Mouse (Mus musculus) embryonic facial prominence, embryonic 13.5 days (tissue): ENCODE results near the gene Rxfp2. TPM values are rescaled to one million over a fixed set of nuclear protein-coding genes. Genes with fewer than 3 reads are reported as not detected.

ENCODE experiments used
- ATAC-seq: fragments of 200-750 bp; cut with Nextera tagmentation; 2 replicates; pipeline ENCODE4 v1.8.0; 2017; ENCODE audit warnings: low read depth; ENCODE audit not compliant: insufficient number of reproducible peaks, insufficient read depth, low FRiP score, low TSS enrichment
- H3K27ac ChIP-seq: fragments of 300-500 bp; sonication (generic); 2 replicates; pipeline ENCODE4 v1.5.1; 2015; ENCODE audit warnings: moderate library complexity, mild to moderate bottlenecking, inconsistent platforms
- H3K27me3 ChIP-seq: fragments of 300-500 bp; sonication (generic); 2 replicates; pipeline ENCODE4 v1.6.1; 2015; ENCODE audit warnings: mild to moderate bottlenecking, inconsistent platforms
- H3K36me3 ChIP-seq: fragments of 300-500 bp; sonication (generic); 2 replicates; pipeline ENCODE4 v1.6.1; 2015; ENCODE audit warnings: mild to moderate bottlenecking, inconsistent platforms
- H3K4me1 ChIP-seq: fragments of 300-500 bp; sonication (generic); 2 replicates; pipeline ENCODE4 v1.6.1; 2015; ENCODE audit warnings: inconsistent platforms
- H3K4me2 ChIP-seq: fragments of 300-500 bp; sonication (generic); 2 replicates; pipeline ENCODE4 v1.6.1; 2015; ENCODE audit warnings: moderate library complexity, mild to moderate bottlenecking, inconsistent platforms
- H3K4me3 ChIP-seq: fragments of 300-500 bp; sonication (generic); 2 replicates; pipeline ENCODE4 v1.5.1; 2015; ENCODE audit warnings: mild to moderate bottlenecking, inconsistent platforms
- H3K9ac ChIP-seq: fragments of 300-500 bp; sonication (generic); 2 replicates; pipeline ENCODE4 v1.6.1; 2015; ENCODE audit warnings: mild to moderate bottlenecking, inconsistent platforms
- H3K9me3 ChIP-seq: fragments of 300-500 bp; sonication (generic); 2 replicates; pipeline ENCODE4 v1.6.1; 2016; ENCODE audit warnings: inconsistent platforms
- WGBS: fragments of 180-500 bp; shearing (Covaris S2); methylation state at CpG from one replicate; pipeline ENCODE4 v1.1.7; 2015; ENCODE audit warnings: mixed read lengths; 5-methylcytosine and 5-hydroxymethylcytosine counted together
- polyA plus RNA-seq: library from polyadenylated mRNA; unstranded; fragments of >200 nt; fragmentation: Nextera tagmentation; extraction: Ambion mirVana; gene quantifications from 2 replicates; pipeline ENCODE4 v1.2.1, GENCODE M21; 2015

The Rxfp2 gene
- 0.49 and 1.1 TPM in 2 replicates for polyA plus RNA-seq

- WGBS: 50% methylated on average over 19 of the region's 19 CpGs
- peaks cover 20% of the 10 kb centered on the region for H3K27me3 ChIP-seq
- H3K36me3 ChIP-seq: no peaks in the 10 kb centered on the region
- 0 out of 2 replicates have a peak, but pooled peaks cover 3% of the 10 kb centered on the region for H3K4me1 ChIP-seq
- no peak within 1 kb of the TSS for H3K27ac ChIP-seq
- H3K9ac ChIP-seq: no peak within 1 kb of the TSS
- no peak for ATAC-seq
- H3K4me2 ChIP-seq: no peak within 1 kb of the TSS
- no peak within 1 kb of the TSS for H3K4me3 ChIP-seq
- H3K9me3 ChIP-seq: no peaks in the 10 kb centered on the region
Measured at GRCm38 (mm10) chr5:150018656-150019055, at the start of gene Rxfp2. Gene Rxfp2, plus strand, starts transcription at chr5:150018675.

- Histone ChIP-seq H3K4me1 (no peaks in the 10 kb centered on the region), H3K9me3 (no peaks in the 10 kb centered on the region), H3K36me3 (no peaks in the 10 kb centered on the region), H3K27ac (no peak overlapping the region), H3K4me3 (no peak overlapping the region), H3K27me3 (no peaks in the 10 kb centered on the region), H3K4me2 (no peak overlapping the region), H3K9ac (no peak overlapping the region)
- 84% methylated on average over 11 of the region's 11 CpGs for WGBS
- no peak for ATAC-seq
Measured at GRCm38 (mm10) chr5:149970261-149970660, 48.2 kb upstream of the Rxfp2 start.

DNA sequence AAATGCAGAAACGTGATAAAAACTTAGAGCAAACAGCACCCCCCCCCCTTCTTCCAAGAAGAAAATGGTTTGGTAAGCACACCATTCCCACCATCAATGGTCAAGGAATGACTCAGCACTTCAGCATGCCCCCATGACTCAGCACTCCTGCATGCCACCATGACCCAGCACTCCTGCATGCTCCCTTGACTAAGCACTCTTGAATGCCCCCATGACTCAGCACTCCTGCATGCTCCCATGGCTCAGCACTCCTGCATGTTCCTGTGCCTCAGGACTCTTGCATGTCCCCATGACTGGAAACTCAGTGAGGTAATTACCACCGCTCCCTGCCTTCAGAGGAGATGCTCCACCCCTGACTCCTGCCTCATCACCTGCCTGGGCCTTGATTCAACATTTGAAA lies 41.4 kb upstream of the Rxfp2 start:
- Histone ChIP-seq H3K9me3 (0 out of 2 replicates have a peak, but pooled peaks cover 2% of the 10 kb centered on the region), H3K27me3 (no peaks in the 10 kb centered on the region), H3K4me2 (no peak overlapping the region), H3K4me1 (no peaks in the 10 kb centered on the region), H3K9ac (no peak overlapping the region), H3K36me3 (no peaks in the 10 kb centered on the region), H3K4me3 (no peak overlapping the region), H3K27ac (no peak overlapping the region)
- 85% methylated on average over 2 of the region's 2 CpGs for WGBS
- ATAC-seq: no peak

- ATAC-seq: no peak
- WGBS: 78% methylated on average over 4 of the region's 4 CpGs
- Histone ChIP-seq H3K36me3 (no peaks in the 10 kb centered on the region), H3K9ac (no peak overlapping the region), H3K4me1 (no peaks in the 10 kb centered on the region), H3K27me3 (no peaks in the 10 kb centered on the region), H3K9me3 (no peaks in the 10 kb centered on the region), H3K27ac (no peak overlapping the region), H3K4me2 (no peak overlapping the region), H3K4me3 (no peak overlapping the region)
Measured at GRCm38 (mm10) chr5:149983621-149984020, 34.9 kb upstream of the Rxfp2 start.

DNA sequence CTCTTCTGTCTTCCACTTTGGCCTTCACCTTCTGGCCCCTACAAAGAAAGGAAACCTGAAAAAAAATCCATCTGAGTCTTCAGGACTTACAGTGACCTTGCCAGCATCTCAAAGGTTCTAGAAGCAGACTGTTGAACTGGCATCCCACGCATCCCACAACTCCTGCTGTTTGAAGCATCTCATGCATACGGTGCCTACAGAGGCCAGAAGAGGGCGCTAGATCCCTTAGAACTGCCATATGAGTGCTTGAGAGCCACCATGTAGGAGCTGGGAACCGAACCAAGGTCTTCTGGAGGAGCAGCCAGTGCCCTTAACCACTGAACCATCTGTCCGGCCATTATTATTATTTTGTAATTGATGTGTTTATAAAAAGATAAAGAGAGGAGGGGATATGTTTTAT lies 23.9 kb upstream of the Rxfp2 start:
- no peak overlapping the region for H3K4me2 ChIP-seq
- no peaks in the 10 kb centered on the region for H3K27me3 ChIP-seq
- ATAC-seq: no peak
- H3K36me3 ChIP-seq: no peaks in the 10 kb centered on the region
- 79% methylated on average over 5 of the region's 5 CpGs for WGBS
- H3K4me1 ChIP-seq: 0 out of 2 replicates have a peak, but pooled peaks cover 2% of the 10 kb centered on the region
- H3K27ac ChIP-seq: no peak overlapping the region
- no peaks in the 10 kb centered on the region for H3K9me3 ChIP-seq
- no peak overlapping the region for H3K9ac ChIP-seq
- no peak overlapping the region for H3K4me3 ChIP-seq

DNA sequence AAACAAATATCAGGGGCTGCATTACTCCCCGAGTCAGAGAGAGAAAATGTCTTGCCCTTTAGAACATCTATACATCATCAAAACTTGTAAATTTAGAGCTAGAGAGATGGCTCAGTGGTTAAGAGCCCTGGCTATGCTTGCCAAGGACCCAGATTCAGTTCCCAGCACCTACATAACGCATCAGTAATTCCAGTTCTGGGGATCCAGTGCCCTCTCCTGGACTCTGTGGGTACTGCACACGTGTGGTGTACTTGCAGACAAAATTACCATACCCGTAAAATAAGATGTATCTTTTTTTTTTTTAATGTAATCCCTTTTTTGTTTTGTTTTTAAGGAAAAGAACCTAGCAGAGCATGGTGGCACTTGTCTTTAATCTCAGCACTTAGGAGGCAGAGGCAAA lies 21.9 kb upstream of the Rxfp2 start:
- Histone ChIP-seq H3K4me3 (no peak overlapping the region), H3K27me3 (no peaks in the 10 kb centered on the region), H3K4me1 (no peaks in the 10 kb centered on the region), H3K36me3 (no peaks in the 10 kb centered on the region), H3K9me3 (no peaks in the 10 kb centered on the region), H3K4me2 (no peak overlapping the region), H3K27ac (no peak overlapping the region), H3K9ac (no peak overlapping the region)
- 94% methylated on average over 4 of the region's 4 CpGs for WGBS
- ATAC-seq: no peak

DNA sequence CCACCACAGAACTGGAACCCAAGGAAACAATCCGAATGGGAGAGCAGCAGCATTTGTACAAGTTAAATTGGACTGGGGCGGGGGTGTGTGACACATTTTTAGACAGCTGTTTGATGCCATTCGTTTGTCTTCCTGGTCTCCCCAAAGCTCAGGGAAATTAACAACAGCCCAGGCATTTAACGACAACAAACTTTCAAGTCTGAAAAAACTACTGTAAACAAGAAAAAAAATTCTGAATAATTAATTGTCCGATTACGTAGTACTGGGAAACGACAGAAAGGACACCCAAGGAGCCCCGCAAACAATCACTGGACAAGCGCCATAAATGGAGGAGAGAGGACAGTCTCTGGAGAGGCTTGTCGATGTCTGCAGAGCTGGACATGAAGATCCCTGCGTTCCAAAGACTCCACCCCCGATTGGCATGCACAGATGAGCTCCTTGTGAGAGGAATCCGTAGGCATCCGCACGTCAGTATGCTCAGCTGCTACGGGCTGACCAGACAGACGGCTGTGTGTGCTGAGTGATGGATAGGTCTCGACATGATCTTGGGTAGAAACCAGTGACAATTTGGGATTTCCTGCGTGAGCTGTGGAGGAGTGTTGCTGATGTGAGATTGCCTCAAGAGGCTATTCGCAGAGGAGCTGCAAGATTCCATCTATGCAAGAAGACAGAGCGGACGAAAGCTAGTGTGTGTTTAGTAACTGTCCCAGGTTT lies 21.0 kb upstream of the Rxfp2 start:
- Histone ChIP-seq H3K4me1 (no peaks in the 10 kb centered on the region), H3K9me3 (no peaks in the 10 kb centered on the region), H3K36me3 (no peaks in the 10 kb centered on the region), H3K4me2 (no peak overlapping the region), H3K27me3 (no peaks in the 10 kb centered on the region), H3K27ac (no peak overlapping the region), H3K4me3 (no peak overlapping the region), H3K9ac (no peak overlapping the region)
- ATAC-seq: no peak
- 76% methylated on average over 22 of the region's 22 CpGs for WGBS

DNA sequence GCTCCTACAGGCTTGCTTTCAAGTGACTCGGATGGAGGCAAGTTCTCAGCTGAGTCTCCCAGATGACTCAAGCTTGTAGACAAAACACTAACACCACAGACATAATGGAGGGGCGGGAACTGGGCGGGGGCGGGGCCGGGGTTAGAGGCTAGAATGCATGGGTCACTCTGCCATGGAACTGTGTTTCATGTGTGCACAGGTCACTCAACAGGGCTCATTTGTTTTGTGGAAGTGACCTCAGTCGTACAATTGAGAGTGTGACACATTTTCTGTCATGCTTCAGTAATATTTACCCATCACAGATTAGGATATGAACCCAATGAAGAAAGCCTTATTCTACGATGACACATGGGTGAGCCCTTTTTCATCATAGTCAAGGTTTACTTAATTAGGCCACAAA lies 20.2 kb upstream of the Rxfp2 start:
- no peaks in the 10 kb centered on the region for H3K27me3 ChIP-seq
- WGBS: 71% methylated on average over 7 of the region's 7 CpGs
- H3K27ac ChIP-seq: no peak overlapping the region
- ATAC-seq: no peak
- H3K4me2 ChIP-seq: no peak overlapping the region
- no peaks in the 10 kb centered on the region for H3K4me1 ChIP-seq
- no peaks in the 10 kb centered on the region for H3K9me3 ChIP-seq
- no peaks in the 10 kb centered on the region for H3K36me3 ChIP-seq
- H3K9ac ChIP-seq: no peak overlapping the region
- H3K4me3 ChIP-seq: no peak overlapping the region

GRCm38 (mm10) chr5:150005355-150005754 lies 13.1 kb upstream of the Rxfp2 start:
- no peak for ATAC-seq
- H3K9me3 ChIP-seq: no peaks in the 10 kb centered on the region
- no peaks in the 10 kb centered on the region for H3K36me3 ChIP-seq
- H3K27me3 ChIP-seq: no peaks in the 10 kb centered on the region
- H3K27ac ChIP-seq: no peak overlapping the region
- H3K4me1 ChIP-seq: 0 out of 2 replicates have a peak, but pooled peaks cover 6% of the 10 kb centered on the region
- WGBS: 47% methylated on average over 6 of the region's 6 CpGs
- H3K4me3 ChIP-seq: no peak overlapping the region
- no peak overlapping the region for H3K9ac ChIP-seq
- H3K4me2 ChIP-seq: no peak overlapping the region

GRCm38 (mm10) chr5:150016861-150017260 lies 1.6 kb upstream of the Rxfp2 start:
- ATAC-seq: no peak
- Histone ChIP-seq H3K36me3 (no peaks in the 10 kb centered on the region), H3K4me3 (no peak overlapping the region), H3K4me2 (no peak overlapping the region), H3K27ac (no peak overlapping the region), H3K27me3 (peaks cover 19% of the 10 kb centered on the region), H3K4me1 (0 out of 2 replicates have a peak, but pooled peaks cover 3% of the 10 kb centered on the region), H3K9me3 (no peaks in the 10 kb centered on the region), H3K9ac (no peak overlapping the region)
- WGBS: 17% methylated on average over 10 of the region's 10 CpGs

GRCm38 (mm10) chr5:150017672-150018071 lies 803 bp upstream of the Rxfp2 start:
- WGBS: 57% methylated on average over 9 of the region's 9 CpGs
- ATAC-seq: no peak

GRCm38 (mm10) chr5:150020851-150021250 lies 2.4 kb downstream of the Rxfp2 start:
- H3K4me2 ChIP-seq: no peak overlapping the region
- H3K36me3 ChIP-seq: no peaks in the 10 kb centered on the region
- H3K27me3 ChIP-seq: peaks cover 20% of the 10 kb centered on the region
- no peaks in the 10 kb centered on the region for H3K9me3 ChIP-seq
- no peak overlapping the region for H3K9ac ChIP-seq
- 0 out of 2 replicates have a peak, but pooled peaks cover 3% of the 10 kb centered on the region for H3K4me1 ChIP-seq
- no peak overlapping the region for H3K4me3 ChIP-seq
- 4% methylated on average over 6 of the region's 6 CpGs for WGBS
- no peak for ATAC-seq
- no peak overlapping the region for H3K27ac ChIP-seq

More at GRCm38 (mm10) chr5:150017672-150018071, 803 bp upstream of the Rxfp2 start:
- Histone ChIP-seq H3K4me2 (no peak overlapping the region), H3K4me1 (0 out of 2 replicates have a peak, but pooled peaks cover 3% of the 10 kb centered on the region), H3K36me3 (no peaks in the 10 kb centered on the region), H3K27ac (no peak overlapping the region), H3K9ac (no peak overlapping the region), H3K4me3 (no peak overlapping the region), H3K27me3 (peaks cover 20% of the 10 kb centered on the region), H3K9me3 (no peaks in the 10 kb centered on the region)
